Mouse (Mus musculus): ENCODE data around the gene Kctd20. TPM values are rescaled to one million over a fixed set of nuclear protein-coding genes. Genes with fewer than 3 reads are reported as not detected.

Kctd20 gene
- polyA plus RNA-seq (2015; fragmentation: Nextera tagmentation; extraction: Ambion mirVana), result 54.5 and 58.8 TPM in 2 replicates

DNA sequence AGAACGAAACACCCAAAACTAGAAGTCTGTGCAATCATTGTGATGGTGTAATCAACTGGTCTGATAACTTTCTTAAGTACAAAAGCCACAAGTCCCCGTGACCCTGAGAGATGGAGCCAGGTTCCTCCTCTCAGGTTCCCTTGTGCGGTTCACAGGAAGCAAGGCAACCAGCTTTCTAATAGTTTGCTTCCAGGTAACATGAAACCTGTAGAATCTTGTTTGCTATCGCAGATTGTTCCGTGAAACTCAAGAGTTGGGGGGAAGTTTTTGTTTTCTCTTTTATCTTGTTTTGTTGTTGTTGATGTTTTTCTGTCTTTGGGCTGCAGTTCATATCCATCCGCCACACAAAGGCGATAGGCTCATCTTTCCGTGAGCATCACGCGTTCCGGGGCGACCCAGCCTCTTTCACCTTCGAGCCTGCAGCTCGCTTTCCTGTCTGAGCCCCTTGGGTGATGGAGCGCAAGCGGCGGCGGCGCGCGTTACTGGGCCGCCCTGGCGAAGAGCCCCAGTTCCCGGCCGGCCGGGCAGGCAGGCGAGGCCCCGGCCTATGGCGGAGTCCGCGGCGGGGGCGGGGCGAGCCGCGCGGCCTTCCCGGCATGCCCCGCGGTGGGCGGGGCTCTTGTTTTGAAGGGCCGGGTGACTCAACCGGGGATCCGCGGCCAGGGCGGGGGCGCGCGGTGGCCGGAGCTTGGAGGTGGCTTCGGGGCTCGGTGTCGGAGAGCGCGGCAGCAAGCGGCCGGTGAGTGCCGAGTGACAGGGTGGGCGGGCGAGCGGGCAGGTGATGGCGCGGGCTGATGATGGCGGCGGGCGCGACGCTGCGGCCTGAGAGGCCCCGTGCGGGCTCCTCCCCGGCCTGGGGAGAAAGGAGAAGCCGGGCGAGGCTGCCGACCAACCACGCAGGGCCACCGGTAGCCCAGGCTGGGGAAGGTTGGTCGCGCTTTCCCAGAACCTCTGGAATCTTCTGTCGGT lies at the start of gene Kctd20:
Kctd20 (plus strand) TSS at position 120 of the 969 bp plus-strand sequence.
- Histone ChIP-seq H3K36me3 (ENCODE audit: insufficient read depth, low read length) (no peaks in the 10 kb centered on the region), H3K4me3 (replicated peaks; ENCODE audit: low read depth, low read length) (peak within 1 kb of the TSS; percentile 50), H3K9me3 (replicated peaks; ENCODE audit: low read length) (0 out of 2 replicates have a peak, but pooled peaks cover 5% of the 10 kb centered on the region), H3K4me1 (replicated peaks; ENCODE audit: insufficient read depth, low read length) (peaks cover 15% of the 10 kb centered on the region), H3K9ac (ENCODE audit: low read depth, low read length) (peak within 1 kb of the TSS; percentile 83), H3K4me2 (ENCODE audit: low read length) (peak within 1 kb of the TSS; percentile 81), H3K27ac (peak within 1 kb of the TSS; percentile 91), H3K27me3 (ENCODE audit: insufficient read depth, low read length) (no peaks in the 10 kb centered on the region)
- DNase-seq (ENCODE audit: low spot score) (peak; percentile 86), ATAC-seq (replicated peaks; ENCODE audit: low FRiP score, low read depth) (peak; percentile 93)
- TF ChIP-seq CTCF (IDR thresholded peaks at IDR 0.05; ENCODE audit: low read depth), result no peak
- WGBS, result under 1% methylated on average over 69 of the region's 80 CpGs

DNA sequence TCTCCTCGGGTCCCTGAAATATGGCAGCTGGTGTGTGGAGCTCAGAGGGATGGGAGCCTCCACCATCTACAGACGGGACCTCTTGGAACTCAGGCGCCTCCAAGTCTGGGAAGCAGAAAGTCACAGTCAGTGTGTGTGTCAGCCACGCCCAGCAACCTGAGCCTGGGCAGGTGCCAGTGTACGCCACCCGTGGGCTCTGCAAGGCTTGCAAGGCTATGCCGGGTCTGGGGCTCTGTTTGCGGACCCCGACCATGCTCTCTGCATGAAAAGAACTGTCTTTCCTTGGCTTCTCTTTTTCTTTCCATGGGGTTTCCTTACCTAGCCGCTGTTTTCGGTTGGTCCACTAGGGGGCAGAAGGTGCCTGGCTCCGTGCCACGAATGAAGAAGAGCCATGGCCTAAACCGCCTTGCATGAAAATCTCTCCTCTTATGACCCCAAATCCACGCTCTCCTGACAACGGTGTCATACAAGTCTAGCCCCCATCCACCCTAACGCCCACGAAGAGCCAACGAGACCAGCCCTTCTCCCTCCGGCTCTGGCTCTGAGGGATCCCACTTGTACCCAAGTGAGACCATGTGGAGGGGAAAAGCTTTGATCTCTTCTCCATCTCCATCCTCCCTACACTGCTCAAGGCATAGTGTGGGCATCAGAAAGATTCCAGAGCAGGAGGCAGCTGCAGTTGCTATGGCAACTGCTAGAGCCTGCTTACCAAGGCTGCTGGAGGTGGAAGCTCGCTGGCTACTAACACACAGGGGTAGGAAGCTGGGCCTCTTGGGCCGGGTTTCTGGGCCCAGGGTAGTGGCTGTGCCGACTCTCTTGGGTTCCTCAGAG lies 47.0 kb upstream of the Kctd20 start:
- TF ChIP-seq CTCF (IDR thresholded peaks at IDR 0.05; ENCODE audit: low read depth), result peak; percentile 82
- H3K36me3 ChIP-seq (ENCODE audit: insufficient read depth, low read length), result no peaks in the 10 kb centered on the region
- WGBS, result 31% methylated on average over 23 of the region's 23 CpGs
- no peaks in the 10 kb centered on the region for H3K27me3 ChIP-seq (ENCODE audit: insufficient read depth, low read length)
- peak; percentile 51 for DNase-seq (ENCODE audit: low spot score)
- no peak overlapping the region for H3K4me3 ChIP-seq (replicated peaks; ENCODE audit: low read depth, low read length)
- H3K4me2 ChIP-seq (ENCODE audit: low read length), result no peak overlapping the region
- H3K27ac ChIP-seq, result no peak overlapping the region
- no peak overlapping the region for H3K9ac ChIP-seq (ENCODE audit: low read depth, low read length)
- H3K9me3 ChIP-seq (replicated peaks; ENCODE audit: low read length), result no peaks in the 10 kb centered on the region
- peaks cover 6% of the 10 kb centered on the region; the same call in 1 of the 2 replicates for H3K4me1 ChIP-seq (replicated peaks; ENCODE audit: insufficient read depth, low read length)
- no peak for ATAC-seq (replicated peaks; ENCODE audit: low FRiP score, low read depth)

DNA sequence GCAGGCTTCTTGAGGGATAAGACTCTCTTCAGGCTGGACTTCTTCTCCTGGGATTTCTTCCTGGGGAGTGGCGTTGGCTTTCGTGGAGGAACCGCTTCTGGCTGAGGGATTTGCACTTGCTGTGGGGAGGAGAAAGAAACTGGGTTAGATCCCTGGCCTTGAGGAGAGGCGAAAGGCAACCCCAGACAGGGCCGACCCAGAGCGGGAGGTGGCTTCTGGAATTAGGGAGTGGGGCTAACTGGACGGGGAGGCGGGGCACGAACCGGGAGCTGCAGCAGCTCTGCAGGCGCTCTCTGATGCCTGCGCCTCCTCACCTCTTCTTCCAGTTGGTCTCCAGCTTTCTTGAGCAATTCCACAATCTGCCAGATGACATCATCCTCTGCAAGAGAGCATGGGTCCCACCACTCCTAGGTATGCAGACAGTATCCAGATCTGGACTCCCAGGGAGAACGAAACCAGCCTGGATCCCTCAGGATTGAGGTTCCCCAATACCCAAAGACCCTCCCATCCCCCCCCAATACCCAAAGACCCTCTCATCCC lies 46.3 kb upstream of the Kctd20 start:
- H3K27me3 ChIP-seq (ENCODE audit: insufficient read depth, low read length), result no peaks in the 10 kb centered on the region
- ATAC-seq (replicated peaks; ENCODE audit: low FRiP score, low read depth), result no peak
- H3K36me3 ChIP-seq (ENCODE audit: insufficient read depth, low read length), result no peaks in the 10 kb centered on the region
- no peak overlapping the region for H3K4me2 ChIP-seq (ENCODE audit: low read length)
- no peak for DNase-seq (ENCODE audit: low spot score)
- WGBS, result 70% methylated on average over 13 of the region's 13 CpGs
- no peak overlapping the region for H3K27ac ChIP-seq
- H3K4me1 ChIP-seq (replicated peaks; ENCODE audit: insufficient read depth, low read length), result peaks cover 6% of the 10 kb centered on the region; the same call in 1 of the 2 replicates
- H3K9me3 ChIP-seq (replicated peaks; ENCODE audit: low read length), result no peaks in the 10 kb centered on the region
- no peak for TF ChIP-seq CTCF (IDR thresholded peaks at IDR 0.05; ENCODE audit: low read depth)
- no peak overlapping the region for H3K4me3 ChIP-seq (replicated peaks; ENCODE audit: low read depth, low read length)
- no peak overlapping the region for H3K9ac ChIP-seq (ENCODE audit: low read depth, low read length)

DNA sequence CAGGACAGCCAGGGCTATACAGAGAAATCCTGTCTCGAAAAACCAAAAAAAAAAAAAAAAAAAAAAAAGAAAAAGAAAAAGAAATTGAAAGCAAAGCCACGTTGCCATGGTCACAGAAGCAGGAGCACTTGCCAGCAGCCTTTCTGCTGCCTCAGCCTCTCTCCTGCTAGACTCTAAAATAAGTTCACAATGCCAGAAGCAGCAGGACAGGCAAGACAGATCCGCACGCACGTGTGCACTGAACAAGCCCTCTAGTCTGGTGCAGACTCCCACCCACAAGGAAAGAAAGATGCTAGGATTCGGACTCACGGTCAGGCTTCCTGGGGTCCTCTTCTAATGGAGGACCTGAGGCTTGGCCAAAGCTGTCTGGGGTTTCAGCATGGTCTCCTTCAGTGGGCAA lies 43.8 kb upstream of the Kctd20 start:
- 82% methylated on average over 7 of the region's 7 CpGs for WGBS
- Histone ChIP-seq H3K4me1 (replicated peaks; ENCODE audit: insufficient read depth, low read length) (peaks cover 6% of the 10 kb centered on the region; the same call in 1 of the 2 replicates), H3K27ac (no peak overlapping the region), H3K4me3 (replicated peaks; ENCODE audit: low read depth, low read length) (no peak overlapping the region), H3K9ac (ENCODE audit: low read depth, low read length) (no peak overlapping the region), H3K36me3 (ENCODE audit: insufficient read depth, low read length) (no peaks in the 10 kb centered on the region), H3K9me3 (replicated peaks; ENCODE audit: low read length) (no peaks in the 10 kb centered on the region), H3K4me2 (ENCODE audit: low read length) (no peak overlapping the region), H3K27me3 (ENCODE audit: insufficient read depth, low read length) (no peaks in the 10 kb centered on the region)
- ATAC-seq (replicated peaks; ENCODE audit: low FRiP score, low read depth), result no peak
- no peak for TF ChIP-seq CTCF (IDR thresholded peaks at IDR 0.05; ENCODE audit: low read depth)
- no peak for DNase-seq (ENCODE audit: low spot score)

DNA sequence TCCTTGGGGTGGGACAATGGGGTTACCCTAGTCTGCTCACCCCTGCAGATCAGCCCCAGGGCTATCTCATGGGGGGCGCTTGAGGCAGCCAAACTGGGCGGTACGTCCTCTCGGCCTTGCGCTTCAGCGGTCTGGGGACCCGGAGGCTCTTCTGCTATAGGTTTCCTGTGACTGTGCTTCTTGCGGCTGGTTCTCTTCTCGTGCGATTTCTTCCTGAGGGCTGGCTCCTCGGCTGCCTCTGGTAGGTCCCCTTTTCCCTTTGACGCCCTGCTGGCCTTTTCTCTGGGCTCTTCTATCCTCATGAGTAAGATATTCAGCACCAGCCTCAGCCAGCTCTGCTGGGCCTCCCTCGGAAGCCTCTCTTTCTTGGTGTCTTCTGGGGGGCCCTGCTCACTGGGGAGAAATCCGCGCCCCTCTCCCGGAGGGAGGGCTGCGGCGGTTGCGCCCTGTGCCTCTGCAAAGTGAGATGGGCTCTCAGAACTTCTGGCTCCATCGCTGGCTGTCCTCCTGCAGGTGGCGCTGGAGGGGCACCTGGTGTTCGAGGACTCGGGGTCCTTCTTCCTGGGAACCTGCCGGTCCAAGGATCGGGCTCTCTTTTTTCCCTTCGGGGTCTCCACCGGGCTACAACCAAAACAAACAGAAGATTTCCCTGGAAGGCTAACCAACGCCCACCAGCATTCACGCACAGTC lies 42.4 kb upstream of the Kctd20 start:
- Histone ChIP-seq H3K36me3 (ENCODE audit: insufficient read depth, low read length) (no peaks in the 10 kb centered on the region), H3K9ac (ENCODE audit: low read depth, low read length) (peak overlapping the region; percentile 52), H3K4me3 (replicated peaks; ENCODE audit: low read depth, low read length) (peak overlapping the region; percentile 20), H3K27ac (peak overlapping the region; percentile 48), H3K27me3 (ENCODE audit: insufficient read depth, low read length) (no peaks in the 10 kb centered on the region), H3K4me1 (replicated peaks; ENCODE audit: insufficient read depth, low read length) (peaks cover 6% of the 10 kb centered on the region; the same call in 1 of the 2 replicates), H3K9me3 (replicated peaks; ENCODE audit: low read length) (no peaks in the 10 kb centered on the region), H3K4me2 (ENCODE audit: low read length) (peak overlapping the region; percentile 58)
- TF ChIP-seq CTCF (IDR thresholded peaks at IDR 0.05; ENCODE audit: low read depth), result peak; percentile 70
- DNase-seq (ENCODE audit: low spot score) (peak; percentile 73), ATAC-seq (replicated peaks; ENCODE audit: low FRiP score, low read depth) (no peak)
- WGBS, result 6% methylated on average over 29 of the region's 29 CpGs
